Mouse (Mus musculus) yolk sac, embryonic 10.5 days (tissue): Measurements from ENCODE around the gene Dlg2.

Experiments
- DNase-seq: peaks from one replicate; pipeline ENCODE4 v3.0.0-alpha.2; 2017; ENCODE audit warnings: low spot score

Dlg2 gene

DNA sequence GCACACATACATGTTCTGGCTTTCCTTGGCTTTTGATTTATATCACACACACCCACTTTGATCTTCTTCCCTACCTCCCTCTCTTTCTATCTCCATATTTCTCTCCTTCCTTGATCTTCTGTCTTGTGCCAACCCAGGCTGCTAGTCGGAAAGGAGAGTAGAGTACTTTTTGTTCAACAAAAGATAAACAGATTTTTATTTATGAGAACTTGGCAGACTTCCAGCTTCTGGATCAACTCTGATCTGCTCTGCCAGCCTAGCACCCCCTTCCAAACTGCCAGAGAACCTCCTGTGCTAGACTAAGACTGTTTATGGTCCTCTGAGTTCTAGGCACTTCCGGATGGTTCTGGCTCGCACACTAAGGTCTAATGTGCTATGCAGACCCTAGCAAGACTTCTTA lies 968.3 kb downstream of the Dlg2 start:
- DNase-seq: no peak

DNA sequence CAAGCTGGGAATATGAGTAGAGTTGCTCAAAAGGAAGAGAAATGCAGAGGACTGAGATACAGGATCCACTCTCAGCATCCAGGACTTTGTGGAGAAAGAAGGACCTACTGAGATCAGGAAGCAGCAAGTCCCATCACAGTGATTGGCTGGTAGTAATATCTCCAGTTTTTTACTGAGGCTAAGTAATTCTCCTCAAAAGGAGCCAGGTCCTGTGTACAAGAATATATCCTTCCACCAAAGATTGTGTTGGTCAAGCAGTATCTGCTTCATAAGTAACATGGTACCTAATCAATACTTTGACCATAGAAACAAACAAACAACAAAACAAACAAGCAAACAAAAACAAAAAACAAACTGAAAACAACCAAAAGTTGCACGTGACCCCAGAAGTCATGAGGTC lies 980.3 kb downstream of the Dlg2 start:
- DNase-seq: no peak

DNA sequence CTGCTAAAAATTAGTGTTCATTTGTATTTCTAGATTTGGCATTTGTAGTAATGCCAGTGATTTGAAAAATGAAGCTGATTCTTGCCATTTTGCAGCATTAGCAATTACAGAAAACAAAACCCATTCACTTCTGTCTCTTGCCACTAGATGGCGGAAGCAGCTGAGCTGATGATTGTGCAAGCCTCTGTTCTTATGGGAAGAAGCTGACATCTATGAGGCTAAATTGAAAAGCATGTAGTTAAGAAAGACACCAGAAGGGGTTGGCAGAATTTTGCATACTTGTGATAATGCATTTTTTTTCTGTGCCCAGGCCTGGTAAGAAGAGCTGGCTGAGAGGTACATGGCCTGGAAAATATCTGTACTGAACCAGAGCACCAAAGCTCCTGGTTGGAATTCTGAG lies 980.7 kb downstream of the Dlg2 start:
- peak; percentile 13 for DNase-seq

DNA sequence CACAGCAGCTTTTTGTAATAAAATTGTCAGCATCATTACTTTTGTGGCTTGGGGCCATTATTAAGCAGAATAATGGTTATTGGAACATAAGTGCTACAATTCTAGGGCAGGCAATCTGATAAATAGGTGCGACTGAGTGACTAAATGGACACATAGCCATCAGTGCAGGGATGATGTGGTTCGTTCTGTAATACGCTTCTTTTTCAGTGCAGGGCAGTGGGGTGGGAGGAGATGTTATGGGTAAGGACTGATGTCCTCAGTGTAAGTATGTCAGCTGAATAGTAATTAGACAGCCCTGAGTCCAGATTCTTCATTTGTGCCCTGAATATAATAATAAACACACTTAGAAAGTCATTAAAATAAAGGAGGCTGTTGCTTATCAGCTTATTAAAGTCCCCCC lies 984.9 kb downstream of the Dlg2 start:
- no peak for DNase-seq

DNA sequence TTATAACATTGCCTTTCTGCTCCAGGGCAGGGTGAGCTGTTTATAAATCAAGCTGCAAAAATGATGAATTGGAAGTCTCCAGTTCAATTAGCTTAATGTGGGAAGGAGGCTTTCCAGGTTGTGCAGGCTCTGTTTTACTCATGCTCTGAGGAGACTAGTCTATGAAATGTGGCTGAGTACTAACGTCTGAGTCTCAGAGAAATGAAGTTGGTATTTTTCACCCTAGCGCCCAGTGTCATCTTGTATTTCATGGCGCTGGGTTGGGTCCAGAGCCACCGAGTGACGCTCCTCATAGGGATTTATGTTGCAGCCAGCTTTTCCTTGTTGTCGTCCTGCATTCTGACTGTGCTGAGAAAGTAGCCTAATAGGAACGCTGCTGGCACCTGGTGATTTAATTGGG lies 986.8 kb downstream of the Dlg2 start:
- DNase-seq: no peak

DNA sequence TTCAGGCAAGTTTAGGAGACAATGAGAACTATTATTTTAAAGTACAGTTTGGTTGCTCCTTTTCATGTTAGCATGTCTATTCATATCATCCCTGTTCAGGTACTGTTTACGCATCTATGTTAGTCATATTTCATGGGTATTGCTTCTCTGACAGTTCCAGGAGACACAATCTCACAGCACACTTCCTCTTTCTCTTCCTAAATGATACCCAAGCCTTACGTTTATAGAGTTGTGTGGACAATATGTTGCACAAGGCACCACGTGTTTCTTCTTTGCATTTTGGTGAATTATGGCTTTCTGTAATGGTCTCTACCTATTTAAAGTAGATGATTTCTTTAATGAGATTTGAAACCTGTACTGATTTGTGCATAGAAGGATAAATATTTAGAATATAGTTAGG lies 990.6 kb downstream of the Dlg2 start:
- no peak for DNase-seq

DNA sequence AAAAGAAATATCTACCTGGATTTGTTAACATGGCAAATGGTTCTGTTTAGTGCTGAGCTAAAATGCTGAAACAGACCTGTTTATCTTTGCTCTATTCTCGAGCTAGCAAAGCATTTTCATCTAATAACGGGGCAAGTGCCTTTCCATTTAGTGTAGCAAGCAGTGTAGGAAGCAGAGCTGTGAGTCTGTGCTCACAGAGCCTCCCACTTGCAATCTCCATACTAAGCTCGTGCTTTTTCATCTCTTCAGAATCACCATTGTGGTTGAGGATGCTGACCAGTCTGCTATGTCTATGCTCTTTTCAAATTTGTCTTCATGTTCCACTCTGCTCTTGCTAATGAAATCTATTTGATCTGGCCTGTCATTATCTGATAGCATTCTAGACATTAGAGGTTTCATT lies 1002.7 kb downstream of the Dlg2 start:
- no peak for DNase-seq

DNA sequence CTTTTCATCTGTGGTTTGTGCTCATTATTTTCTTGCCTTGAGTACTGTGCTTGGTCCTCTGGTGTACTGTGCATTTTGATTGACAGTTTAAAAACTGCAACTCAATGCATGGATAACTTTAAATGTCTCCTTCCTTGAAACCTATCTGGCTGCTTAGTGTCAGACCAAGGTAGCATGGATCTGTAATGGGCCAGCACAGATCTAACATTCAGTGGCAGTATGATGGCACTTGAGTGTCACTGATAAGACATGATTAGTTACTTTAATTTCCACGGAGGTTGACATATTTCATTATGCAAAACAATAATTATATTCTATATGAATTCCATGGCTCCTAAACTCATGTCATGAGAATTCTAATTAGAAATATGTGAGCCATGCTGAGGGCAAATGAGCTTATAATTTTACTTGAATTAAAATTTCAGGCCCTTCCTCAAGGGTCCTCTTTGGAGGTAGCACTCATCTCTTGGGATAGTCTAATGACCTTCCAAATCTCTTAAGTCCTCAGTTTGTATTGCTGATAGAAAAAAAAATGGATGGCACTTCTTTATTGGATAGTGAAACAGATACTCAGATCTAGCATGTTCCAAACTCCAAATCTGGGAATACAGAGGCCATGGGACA lies 1005.2 kb downstream of the Dlg2 start:
- no peak for DNase-seq

DNA sequence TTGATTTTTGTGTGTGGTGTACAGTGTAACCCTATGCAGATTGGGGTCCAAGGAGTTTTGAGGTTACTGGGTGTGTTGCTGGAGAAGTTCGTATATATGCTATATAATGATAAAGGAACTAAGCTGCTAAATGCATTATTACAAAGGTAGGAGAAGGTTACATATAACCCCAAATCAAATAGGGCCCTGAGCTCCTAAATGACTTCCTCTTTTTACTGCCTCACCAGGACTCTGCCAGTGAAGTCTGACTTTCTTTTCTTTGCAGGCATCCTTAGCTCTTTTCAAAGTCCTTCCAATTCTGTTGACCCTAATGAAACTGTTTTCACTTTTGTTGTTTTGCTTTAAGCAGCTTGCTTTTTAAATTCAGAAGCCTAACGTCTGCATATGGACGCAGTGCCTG lies 1016.8 kb downstream of the Dlg2 start:
- DNase-seq: no peak

DNA sequence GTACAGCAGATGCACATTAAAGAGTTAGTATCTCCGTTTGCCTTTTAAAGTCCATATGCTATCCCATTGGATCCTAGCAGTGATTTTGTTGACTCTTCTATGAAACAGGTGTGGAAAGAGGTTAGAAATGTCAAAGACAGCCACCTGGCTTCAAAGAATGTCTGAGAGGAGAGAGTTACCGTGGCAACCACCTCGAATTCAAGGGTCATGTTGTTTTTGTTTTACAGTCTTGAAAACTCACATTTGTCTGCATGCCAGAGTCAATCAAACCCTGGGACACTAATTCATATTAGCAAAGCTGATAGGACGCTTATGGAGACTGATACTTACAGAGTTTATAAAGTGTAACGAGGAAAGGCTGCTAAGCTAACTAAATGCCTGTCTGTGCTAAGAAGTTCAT lies 1019.1 kb downstream of the Dlg2 start:
- no peak for DNase-seq

DNA sequence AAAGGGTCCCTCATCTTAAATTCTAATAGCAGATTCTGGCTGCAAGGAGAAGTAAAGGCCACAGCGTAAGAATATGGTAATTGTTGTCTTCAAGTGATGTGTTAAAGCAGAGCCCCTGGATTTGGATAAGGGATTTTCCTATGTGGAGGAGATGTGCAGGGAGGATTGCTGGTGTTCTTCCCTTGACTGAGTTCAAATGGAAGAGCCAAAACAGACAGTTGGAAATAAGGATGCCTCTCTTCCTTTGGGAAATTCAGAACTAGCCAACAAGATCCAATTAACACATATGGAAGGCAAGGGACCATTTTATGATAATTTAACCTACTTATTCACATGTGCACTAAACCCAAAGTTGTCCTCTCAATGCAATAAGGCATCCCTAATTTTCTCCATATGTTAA lies 1034.6 kb downstream of the Dlg2 start:
- DNase-seq: no peak

DNA sequence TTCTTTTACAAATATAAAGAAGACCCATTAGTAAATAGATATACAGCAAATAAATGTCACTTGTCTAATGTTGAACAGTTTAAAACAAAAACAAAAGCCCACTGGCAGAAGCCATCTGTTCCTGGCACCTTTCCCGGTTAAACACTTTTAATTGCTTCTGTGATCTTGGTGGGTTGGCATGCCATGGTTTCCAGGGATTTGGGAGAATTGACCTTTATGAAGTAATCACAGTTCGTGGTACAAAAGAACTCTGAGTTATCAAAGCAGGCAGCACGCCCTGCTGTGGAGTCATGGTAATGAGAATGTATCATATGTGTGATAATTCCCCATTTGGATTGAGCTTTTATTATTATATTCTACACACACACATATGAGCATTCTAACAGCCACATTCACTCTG lies 1038.0 kb downstream of the Dlg2 start:
- no peak for DNase-seq

DNA sequence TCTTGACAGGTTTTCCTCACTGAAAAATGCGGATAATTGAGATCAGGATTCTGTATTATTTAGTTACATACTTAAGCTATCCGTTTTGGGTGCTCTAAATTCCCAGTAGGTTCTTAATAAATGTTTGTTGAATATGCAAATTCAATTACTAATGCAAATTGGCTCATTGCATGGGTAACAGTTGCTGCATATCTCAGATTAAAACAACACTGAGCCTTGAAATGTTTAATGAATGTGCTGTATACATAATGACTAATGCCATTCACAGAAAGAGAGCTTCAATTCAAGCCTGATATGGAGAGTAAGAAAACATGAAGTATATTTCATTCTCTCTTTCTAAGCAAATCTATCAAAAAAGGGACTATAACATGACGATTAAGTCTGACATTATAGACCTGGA lies 1039.8 kb downstream of the Dlg2 start:
- DNase-seq: no peak

DNA sequence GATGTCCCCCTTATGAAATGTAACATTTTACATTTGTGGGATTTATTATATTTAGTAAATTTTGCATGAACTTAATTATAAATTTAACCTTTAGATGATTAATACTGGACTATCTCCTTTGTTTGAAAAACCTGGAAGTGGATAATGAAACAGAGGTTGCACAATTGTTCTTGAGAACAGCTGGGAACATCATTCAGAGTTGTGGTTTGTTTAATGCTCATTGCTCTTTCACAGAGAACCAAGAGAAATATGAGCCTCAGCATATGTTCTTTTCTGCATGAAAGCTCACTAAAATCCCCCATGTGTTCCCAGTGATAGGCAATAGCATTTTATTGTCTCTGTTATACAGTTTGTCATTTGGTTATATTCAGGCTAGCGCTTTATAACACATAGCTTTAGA lies 1049.4 kb downstream of the Dlg2 start:
- no peak for DNase-seq

DNA sequence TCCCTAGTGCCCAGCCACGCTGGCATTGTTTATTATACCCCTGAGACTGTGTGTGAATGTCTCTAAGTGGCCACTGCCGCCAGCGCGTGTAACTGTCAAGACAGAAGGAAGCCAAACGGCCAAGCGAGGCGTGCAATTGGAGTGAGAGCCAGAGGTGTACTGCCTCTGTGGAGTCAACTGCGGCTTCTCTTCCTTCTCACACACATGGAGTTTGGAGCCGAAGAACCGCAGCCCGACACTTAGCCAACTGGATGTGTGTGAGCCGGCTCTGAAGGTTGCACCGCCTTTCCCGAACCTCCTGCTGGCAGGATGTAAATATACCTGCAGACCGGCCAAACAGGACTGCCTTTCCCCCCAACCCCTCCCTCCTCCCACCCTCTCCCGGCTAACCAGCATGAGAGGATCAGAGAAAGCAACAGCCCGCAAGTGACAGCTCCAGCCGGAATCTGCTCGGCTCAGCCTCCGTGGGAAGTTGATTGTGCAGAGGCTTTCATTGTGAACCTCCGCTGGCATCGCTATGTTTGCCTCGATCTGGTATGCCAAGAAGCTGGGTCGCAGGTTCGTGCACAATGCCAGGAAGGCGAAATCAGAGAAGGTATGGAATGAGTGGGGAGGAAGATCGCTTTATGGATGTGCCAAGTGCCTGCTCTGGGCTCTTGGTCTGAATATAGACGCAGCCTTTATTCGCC lies 1066.3 kb downstream of the Dlg2 start:
- peak; percentile 5 for DNase-seq

DNA sequence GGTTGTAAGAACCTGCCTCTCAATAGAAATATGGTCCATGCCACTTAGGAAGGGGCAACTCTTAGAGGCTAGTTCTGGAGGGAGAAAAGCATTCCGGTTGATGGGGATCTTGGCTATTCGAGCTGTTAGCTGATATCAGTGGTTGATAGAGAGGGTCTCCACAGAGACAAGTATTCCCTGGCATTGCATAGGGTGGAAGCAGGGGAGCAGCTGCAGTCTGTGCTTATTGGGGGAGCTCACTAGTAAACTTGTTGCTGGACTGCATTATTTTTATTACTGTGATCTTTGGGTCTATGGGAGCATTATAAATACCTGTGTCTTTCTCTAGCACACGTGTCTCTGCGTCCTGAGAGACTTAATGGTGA lies 1066.8 kb downstream of the Dlg2 start:
- DNase-seq: no peak

DNA sequence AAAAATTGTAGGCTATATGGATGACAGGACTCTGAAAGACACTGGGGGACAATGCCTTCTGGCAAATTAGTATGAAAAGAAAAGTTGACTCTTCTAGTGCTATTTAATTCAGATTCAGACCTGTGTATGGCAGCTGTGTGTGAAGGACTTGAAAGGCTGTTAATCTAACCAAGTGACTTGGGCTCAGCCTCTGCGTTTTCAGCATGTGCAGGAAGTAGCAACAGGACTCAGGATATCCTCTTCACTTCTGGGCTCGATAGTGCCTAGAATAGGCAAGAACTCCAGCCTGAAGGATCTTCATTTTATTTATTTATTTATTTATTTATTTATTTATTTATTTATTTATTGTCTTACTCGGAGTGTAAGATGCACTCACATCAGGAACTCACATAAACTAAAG lies 1068.1 kb downstream of the Dlg2 start:
- no peak for DNase-seq

DNA sequence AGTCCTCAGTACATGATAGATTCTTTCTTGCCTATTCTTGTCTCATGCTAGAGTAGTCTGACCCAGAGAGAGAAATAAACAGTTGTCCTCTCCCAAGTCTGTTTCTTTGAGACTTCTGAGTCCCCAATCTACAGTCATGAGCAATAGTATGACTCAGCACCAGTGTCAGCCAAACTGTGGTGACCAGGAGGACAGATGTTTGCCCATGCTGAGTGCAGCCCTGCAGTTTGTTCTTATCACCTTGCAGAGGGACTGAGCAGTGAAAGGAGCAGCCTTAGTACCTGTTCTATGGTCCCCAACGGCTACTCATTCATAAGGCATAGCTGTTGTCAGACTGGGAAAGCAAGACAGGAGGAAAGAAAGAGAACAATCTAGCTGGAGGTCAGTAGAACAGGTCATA lies 1072.3 kb downstream of the Dlg2 start:
- DNase-seq: no peak

DNA sequence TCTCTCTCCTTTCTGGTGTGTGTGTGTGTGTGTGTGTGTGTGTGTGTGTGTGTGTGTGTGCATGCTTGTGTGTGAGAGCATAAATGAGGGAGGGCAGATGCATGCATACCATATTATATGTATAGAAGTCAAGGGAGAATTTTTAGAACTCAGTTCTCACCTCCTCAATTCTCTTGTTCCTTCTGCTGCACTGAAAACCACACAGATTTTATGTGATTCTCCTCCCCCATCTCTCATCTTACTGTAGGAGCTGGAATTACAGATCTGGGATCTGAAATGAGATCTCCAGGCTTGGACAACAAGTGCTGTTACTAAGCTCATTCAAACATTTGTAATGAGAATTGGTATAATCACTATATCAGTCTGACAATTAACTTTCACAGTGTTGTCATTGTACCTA lies 1081.1 kb downstream of the Dlg2 start:
- DNase-seq: no peak

DNA sequence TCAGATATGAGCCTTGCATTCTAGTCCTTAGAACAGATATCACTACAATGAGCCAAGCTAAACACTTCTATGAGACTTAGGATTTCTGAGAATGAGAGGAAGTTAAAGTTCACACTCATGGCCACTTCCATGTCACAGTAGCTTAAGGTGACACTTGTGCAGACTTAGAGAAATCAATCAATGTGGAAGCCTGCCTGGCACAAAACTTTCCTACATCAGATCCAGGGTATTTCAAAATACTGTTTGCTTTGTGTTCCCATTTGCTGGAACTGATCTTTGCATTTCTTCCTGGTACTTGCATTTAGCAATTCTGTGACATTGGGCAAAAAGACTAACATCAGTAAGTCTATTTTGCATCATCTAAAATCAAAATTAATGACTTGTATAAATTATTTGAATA lies 1091.0 kb downstream of the Dlg2 start:
- no peak for DNase-seq

DNA sequence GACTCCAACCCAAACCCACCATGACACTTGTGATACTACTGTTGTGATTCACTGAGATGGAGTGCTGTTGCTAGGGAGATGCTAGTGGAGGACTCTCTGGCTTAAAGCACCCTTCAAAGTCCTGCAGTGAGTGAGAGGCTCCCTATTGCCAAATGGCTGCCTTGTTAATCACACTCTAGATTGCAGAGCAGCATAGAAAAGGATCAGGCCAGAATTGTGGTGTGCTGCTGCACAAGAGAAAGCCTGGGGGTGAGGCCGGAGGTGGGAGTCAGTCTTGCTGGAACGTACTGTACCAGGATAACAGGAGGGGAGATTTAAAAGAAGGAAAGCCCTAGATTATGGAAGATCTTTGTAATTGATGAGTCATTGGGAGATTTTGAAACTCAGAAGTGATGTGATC lies 1094.5 kb downstream of the Dlg2 start:
- no peak for DNase-seq

DNA sequence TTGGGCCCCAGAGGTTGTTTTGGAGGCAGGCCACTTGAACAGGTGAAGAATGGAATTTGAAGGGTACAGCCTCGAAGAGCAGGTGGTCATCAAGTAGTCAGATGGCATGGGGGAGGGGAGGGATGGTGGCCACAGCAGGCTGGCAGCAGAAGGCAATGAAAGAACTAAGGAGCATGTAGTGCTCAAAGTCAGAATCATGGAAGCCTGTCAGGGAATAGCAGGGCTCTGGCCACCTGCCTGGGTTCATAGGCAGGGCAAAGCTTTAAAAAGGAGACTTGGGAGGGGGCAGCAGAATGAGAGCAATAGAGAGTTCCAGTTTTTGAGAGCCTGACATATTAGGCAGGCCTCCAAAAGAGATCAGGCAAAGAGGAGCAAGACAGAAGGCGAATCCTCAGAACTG lies 1096.2 kb downstream of the Dlg2 start:
- no peak for DNase-seq

DNA sequence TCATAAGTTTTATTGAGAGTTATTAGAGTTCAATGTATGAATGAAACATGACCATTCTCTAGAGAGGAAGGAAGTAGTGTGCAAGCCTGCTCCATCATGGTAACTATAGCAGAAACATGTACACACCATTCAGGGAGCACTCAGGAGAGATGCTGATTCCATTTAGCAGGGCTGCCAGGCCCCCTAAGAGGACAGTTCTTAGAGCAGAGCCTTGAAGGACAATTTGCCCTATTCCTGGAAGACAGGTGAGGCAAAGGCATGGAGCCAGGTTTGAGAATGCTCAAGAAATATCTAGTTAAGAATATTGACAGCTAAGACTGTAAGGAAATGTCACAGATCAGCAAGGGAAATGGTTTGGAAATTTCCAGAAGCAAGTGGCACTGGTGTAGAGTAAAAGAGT lies 1096.8 kb downstream of the Dlg2 start:
- no peak for DNase-seq

DNA sequence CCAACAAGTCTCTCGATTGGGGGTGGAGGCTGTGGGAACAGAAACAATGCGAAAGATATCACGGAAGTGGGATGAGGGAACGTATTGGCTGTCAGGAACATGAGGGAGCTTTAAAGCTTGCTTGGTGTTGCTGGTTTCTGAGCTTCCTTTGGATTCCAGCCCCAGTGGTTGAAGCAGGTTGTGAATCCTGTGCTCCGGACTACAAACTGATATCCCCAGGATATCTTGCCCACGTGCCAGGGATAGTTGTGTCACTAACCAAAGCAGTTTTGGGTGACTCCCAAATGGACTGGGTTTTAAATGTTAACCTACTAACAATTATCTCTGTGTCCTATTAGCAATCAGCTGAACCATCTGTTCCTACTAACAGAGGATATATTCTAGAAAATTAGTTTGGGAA lies 1099.7 kb downstream of the Dlg2 start:
- no peak for DNase-seq

DNA sequence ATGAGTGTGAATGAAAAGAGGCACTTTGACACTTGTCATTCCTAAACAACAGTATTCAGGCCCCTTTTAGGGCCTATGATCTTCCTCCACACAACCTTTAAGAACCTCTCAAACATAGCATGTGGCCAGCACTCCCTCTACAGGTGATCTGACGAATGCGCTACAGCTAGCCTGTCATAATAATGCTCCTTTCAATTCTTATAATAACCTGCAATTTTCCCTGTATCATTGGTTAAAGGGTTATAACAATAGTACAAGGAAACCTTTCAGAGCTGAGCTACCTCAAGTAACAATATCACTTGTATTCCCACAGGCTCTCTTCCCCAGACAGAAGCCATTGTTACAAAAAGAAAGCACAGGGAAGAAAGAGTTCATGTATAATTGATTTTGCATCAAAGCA lies 1105.7 kb downstream of the Dlg2 start:
- no peak for DNase-seq
